Mouse (Mus musculus) small intestine, adult 2 months (tissue): ENCODE results near the gene Tspyl4. TPM values are rescaled to one million over a fixed set of nuclear protein-coding genes. Genes with fewer than 3 reads are reported as not detected.
"Not testable (repeated sequence)": the region's sequence is repeated elsewhere in the genome, so short reads cannot be mapped to it uniquely, and the experiment has no call there.

Experiments
- H3K27ac ChIP-seq: fragments of 200-500 bp; 2 replicates; pipeline ENCODE4 v1.5.1; 2012; ENCODE audit warnings: low read depth, low read length, control low read depth, inconsistent platforms; ENCODE audit not compliant: insufficient read depth
- H3K27me3 ChIP-seq: fragments of 200-500 bp; 2 replicates; pipeline ENCODE4 v1.6.1; 2012; ENCODE audit warnings: mild to moderate bottlenecking, moderate library complexity, low read length, inconsistent platforms; ENCODE audit not compliant: control insufficient read depth, insufficient read depth
- H3K36me3 ChIP-seq: fragments of 200-500 bp; 2 replicates; pipeline ENCODE4 v1.6.1; 2012; ENCODE audit warnings: mild to moderate bottlenecking, low read length, control low read depth, inconsistent platforms; ENCODE audit not compliant: control insufficient read depth, insufficient read depth
- H3K4me1 ChIP-seq: fragments of 200-500 bp; 2 replicates; pipeline ENCODE4 v1.6.1; 2012; ENCODE audit warnings: low read length, inconsistent platforms, mixed read lengths; ENCODE audit not compliant: control insufficient read depth, insufficient read depth, insufficient read length
- H3K4me3 ChIP-seq: fragments of 200-500 bp; 2 replicates; pipeline ENCODE4 v1.5.1; 2012; ENCODE audit warnings: low read depth, mild to moderate bottlenecking, control low read depth, inconsistent platforms, low read length, moderate library complexity
- CTCF ChIP-seq: fragments of 200-500 bp; IDR thresholded peaks from 2 replicates; pipeline ENCODE4 v1.5.1; 2012; ENCODE audit warnings: low read depth, mild to moderate bottlenecking, control low read depth, inconsistent platforms, low read length, moderate library complexity, mixed read lengths; ENCODE audit not compliant: insufficient replicate concordance, insufficient read length; ENCODE audit errors: extremely low read depth
- POLR2A ChIP-seq: fragments of 200-500 bp; IDR thresholded peaks from 2 replicates; pipeline ENCODE4 v1.6.1; 2012; ENCODE audit warnings: low read depth, mild to moderate bottlenecking, control low read depth, inconsistent platforms, low read length, moderate library complexity
- WGBS: fragments of 180-500 bp; shearing (Covaris S2); methylation state at CpG from one replicate; pipeline ENCODE4 v1.1.7; 2018; 5-methylcytosine and 5-hydroxymethylcytosine counted together
- polyA plus RNA-seq: library from polyadenylated mRNA; depleted of rRNA; stranded (reverse); fragments of >200 nt; gene quantifications from 2 replicates; pipeline ENCODE4 v1.2.3, GENCODE M21; 2012; rRNA removed

Gene Tspyl4
- polyA plus RNA-seq, result 1.3 and 1.5 TPM in 2 replicates

DNA sequence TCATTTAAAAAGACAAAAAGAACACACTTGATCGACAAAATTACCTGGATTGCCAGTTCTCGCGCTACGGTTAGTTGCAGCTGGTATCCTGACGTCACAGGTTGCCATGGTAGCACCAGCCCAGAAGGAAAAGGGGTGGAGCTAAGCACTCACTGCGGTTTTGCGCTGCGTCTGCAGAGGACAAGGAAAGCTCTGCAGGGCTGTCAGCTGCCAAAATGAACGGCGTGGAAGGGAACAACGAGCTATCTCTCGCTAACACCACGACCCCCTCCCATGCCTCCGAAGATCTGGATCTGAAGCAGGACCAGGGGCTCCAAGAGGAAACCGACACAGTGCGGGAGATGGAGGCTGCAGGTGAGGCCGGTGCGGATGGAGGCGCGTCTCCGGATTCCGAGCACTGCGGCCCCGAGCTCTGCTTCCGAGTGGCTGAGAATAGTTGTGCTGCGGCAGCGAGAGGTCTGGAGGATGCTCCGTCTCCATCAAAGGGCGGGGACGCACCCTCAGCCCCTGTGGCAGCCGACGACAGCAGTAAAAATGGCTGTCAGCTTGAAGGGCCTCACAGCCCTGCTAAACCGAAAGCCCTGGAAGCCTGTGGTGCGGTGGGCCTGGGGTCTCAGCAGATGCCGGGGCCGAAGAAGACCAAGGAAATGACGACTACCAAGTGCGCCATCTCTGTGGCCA is at the start of gene Tspyl4:
Gene Tspyl4, plus strand, starts transcription at position 144 of the 681 bp plus-strand sequence.
- 1% methylated on average over 38 of the region's 38 CpGs for WGBS
- H3K27me3 ChIP-seq, result no peaks in the 10 kb centered on the region
- TF ChIP-seq CTCF (no peak), POLR2A (peak; percentile 52)
- peak within 1 kb of the TSS; percentile 74 for H3K27ac ChIP-seq
- H3K36me3 ChIP-seq, result 0 out of 2 replicates have a peak, but pooled peaks cover 2% of the 10 kb centered on the region
- H3K4me3 ChIP-seq, result peak within 1 kb of the TSS; percentile 91
- peaks cover 14% of the 10 kb centered on the region for H3K4me1 ChIP-seq

DNA sequence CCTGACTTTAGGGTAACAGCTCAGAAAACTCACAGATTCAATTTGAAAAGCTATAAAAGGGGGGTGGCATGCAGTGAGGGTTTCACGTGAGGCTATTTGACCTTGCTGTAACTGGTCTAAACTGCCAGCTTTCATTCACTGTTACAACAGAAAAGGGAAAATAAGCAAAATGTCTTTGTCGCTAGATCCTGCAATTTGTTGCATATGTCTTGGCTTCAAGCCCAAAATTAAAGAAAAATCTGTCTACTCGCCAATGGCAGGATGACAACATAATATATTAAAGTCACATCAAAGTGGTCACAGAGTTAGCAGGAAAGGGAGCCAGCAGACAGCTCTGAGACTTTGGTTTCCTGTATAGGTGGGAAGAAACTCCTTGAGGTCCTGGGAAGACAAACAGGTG is 49.5 kb upstream of the Tspyl4 start:
- no peak overlapping the region for H3K4me3 ChIP-seq
- no peaks in the 10 kb centered on the region for H3K27me3 ChIP-seq
- H3K27ac ChIP-seq, result no peak overlapping the region
- TF ChIP-seq POLR2A, result no peak
- TF ChIP-seq CTCF, result no peak
- 38% methylated on average over 3 of the region's 3 CpGs for WGBS
- no peaks in the 10 kb centered on the region for H3K36me3 ChIP-seq
- H3K4me1 ChIP-seq, result no peaks in the 10 kb centered on the region

DNA sequence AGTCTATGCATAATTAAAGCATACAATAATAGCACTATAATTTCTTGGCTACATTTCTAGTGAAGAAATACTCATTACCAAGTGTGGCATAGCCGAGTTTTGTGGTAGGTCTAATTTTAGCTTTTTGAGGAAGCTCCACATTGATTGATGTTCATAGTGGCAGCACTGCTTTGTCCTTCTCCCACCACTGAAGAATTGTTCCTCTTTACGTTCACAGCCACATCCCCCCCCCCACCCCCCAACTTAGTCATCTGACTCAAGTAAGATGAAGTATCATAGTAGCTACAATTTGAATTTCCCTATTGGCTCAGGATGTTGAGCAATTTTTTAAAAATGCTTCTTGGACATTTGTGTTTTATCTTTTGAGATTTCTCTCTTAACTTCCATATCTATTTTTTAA is 47.6 kb upstream of the Tspyl4 start:
- Histone ChIP-seq H3K27me3 (no peaks in the 10 kb centered on the region), H3K4me3 (no peak overlapping the region), H3K4me1 (no peaks in the 10 kb centered on the region), H3K27ac (no peak overlapping the region), H3K36me3 (no peaks in the 10 kb centered on the region)
- WGBS, result 54% methylated on average over 2 of the region's 2 CpGs
- TF ChIP-seq POLR2A, result no peak

DNA sequence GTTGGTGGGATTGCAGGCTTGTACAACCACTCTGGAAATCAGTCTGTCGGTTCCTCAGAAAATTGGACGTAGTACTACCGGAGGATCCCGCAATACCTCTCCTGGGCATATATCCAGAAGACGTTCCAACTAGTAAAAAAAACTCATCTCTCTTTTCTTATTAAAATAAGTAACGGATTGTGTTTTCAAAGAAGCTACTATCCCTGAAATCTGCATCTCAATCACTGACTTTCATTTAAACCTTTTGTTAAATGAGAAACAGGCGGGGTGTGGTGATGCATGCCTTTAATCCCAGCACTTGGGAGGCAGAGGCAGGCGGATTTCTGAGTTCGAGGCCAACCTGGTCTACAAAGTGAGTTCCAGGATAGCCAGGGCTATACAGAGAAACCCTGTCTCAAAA is 44.4 kb upstream of the Tspyl4 start:
- H3K4me1 ChIP-seq, H3K4me3 ChIP-seq, H3K27me3 ChIP-seq, H3K36me3 ChIP-seq, H3K27ac ChIP-seq: not testable (repeated sequence)
- WGBS, result 92% methylated on average over 9 of the region's 9 CpGs

DNA sequence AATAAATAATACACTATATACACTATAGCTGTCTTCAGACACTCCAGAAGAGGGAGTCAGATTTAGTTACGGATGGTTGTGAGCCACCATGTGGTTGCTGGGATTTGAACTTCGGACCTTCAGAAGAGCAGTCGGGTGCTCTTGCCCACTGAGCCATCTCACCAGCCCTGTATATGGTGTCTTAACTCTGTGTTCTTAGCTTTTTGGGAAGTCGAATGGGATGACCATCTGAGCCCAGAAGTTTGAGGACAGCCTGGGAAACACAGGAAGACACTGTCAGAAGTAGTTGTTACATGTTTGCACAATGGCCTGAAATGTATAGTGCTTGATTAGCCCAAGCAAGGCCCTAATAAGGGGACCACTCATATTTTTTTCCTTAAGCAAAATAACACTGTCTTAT is 32.1 kb upstream of the Tspyl4 start:
- TF ChIP-seq POLR2A, result no peak
- no peak for TF ChIP-seq CTCF
- H3K4me3 ChIP-seq, result no peak overlapping the region
- H3K4me1 ChIP-seq, result no peaks in the 10 kb centered on the region
- H3K36me3 ChIP-seq, result no peaks in the 10 kb centered on the region
- no peaks in the 10 kb centered on the region for H3K27me3 ChIP-seq
- no peak overlapping the region for H3K27ac ChIP-seq
- 82% methylated on average over 4 of the region's 4 CpGs for WGBS

DNA sequence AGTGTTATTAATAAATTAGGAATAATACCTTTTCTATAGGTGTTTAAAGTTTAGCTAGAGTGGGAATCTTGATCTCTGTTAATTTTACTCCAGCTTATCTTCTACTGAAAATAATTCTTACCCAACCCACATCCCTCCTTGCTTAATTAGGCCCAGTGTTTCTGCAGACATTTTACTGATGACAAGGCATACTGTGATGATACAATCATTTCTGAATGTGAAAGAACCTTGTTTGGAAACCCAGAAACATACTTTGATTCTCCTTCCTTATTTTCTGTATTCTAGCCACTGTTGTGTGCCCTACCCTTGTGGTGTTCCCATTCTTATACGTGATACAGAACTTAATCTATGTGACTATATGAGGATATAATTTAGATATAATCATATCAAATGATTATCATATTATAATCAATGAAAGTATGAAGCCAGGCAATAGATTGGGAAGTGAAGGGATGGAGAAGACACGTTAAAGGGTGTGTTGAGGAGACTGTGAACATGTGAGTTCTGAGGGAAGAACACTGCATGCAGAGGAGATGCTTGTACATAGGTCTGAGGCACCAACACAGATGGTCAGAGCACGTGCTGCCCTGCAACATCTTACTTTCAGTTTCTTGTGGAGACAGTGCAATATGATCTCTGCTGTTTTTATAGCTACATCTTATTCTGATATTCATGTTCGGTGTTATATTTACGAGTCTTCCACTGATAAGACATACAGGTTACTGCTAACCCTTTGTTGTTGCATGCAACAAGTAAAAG is 29.8 kb upstream of the Tspyl4 start:
- Histone ChIP-seq H3K36me3 (no peaks in the 10 kb centered on the region), H3K27ac (no peak overlapping the region), H3K27me3 (no peaks in the 10 kb centered on the region), H3K4me3 (no peak overlapping the region), H3K4me1 (no peaks in the 10 kb centered on the region)
- WGBS, result 29% methylated on average over 5 of the region's 5 CpGs
- TF ChIP-seq CTCF (no peak), POLR2A (no peak)

DNA sequence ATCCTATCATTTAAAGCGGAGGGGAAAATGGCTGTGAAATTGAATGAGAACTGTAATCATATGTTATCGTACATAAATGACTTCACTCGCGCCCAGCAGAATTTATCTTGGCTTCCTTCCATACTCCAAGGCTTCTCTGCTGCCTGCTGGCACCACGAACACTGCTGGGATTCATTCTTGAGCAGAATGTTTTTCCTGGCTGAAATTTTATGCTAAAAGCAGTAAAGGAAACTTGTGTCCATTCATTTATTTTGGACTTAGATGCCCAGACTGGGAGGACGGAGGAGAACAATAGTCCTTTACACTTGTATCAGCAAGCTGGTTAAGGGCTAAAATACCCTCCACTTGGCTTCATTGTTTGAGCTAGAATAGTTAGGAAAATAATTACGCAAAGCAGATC is 25.6 kb upstream of the Tspyl4 start:
- Histone ChIP-seq H3K4me1 (no peaks in the 10 kb centered on the region), H3K27ac (no peak overlapping the region), H3K36me3 (no peaks in the 10 kb centered on the region), H3K4me3 (no peak overlapping the region), H3K27me3 (no peaks in the 10 kb centered on the region)
- TF ChIP-seq CTCF (no peak), POLR2A (no peak)
- WGBS, result 35% methylated on average over 7 of the region's 7 CpGs
